Mouse (Mus musculus) liver, embryonic 14.5 days (tissue): Measurements from ENCODE around the gene Ebp. TPM values are rescaled to one million over a fixed set of nuclear protein-coding genes. Genes with fewer than 3 reads are reported as not detected.

Experiments used
- ATAC-seq: fragments of 200-750 bp; cut with Nextera tagmentation; 2 replicates; pipeline ENCODE4 v1.8.0; 2017; ENCODE audit warnings: moderate number of reproducible peaks, mild to moderate bottlenecking, moderate library complexity; ENCODE audit not compliant: insufficient read depth
- DNase-seq, 3 experiments: peaks; one replicate each; pipeline ENCODE4 v3.0.0-alpha.2; 2012 to 2013; ENCODE audit warnings: low read depth in 3 of 3, low spot score in 3 of 3
- H3K27ac ChIP-seq: fragments of 300-500 bp; sonication (generic); 2 replicates; pipeline ENCODE4 v1.5.1; 2014; ENCODE audit warnings: moderate library complexity, mild to moderate bottlenecking, control low read depth, inconsistent platforms
- H3K27me3 ChIP-seq: fragments of 300-500 bp; sonication (generic); 2 replicates; pipeline ENCODE4 v1.6.1; 2014; ENCODE audit warnings: mild to moderate bottlenecking, low read length, moderate library complexity; ENCODE audit not compliant: control insufficient read depth, insufficient read depth
- H3K36me3 ChIP-seq: fragments of 300-500 bp; sonication (generic); replicated peaks from 2 replicates; pipeline ENCODE4 v1.6.1; 2014; ENCODE audit warnings: low read depth; ENCODE audit not compliant: control insufficient read depth, insufficient read depth
- H3K4me1 ChIP-seq, 2 experiments: fragments of 200-500 bp in 1 of 2; fragments of 300-500 bp in 1 of 2; sonication (generic) in 1 of 2; replicated peaks; 2 replicates each; pipeline ENCODE4 v1.6.1; 2012 to 2014; ENCODE audit warnings: antibody characterized with exemption in 1 of 2, inconsistent platforms in 1 of 2, low read length in 1 of 2; ENCODE audit not compliant: control insufficient read depth in 2 of 2, insufficient read depth in 2 of 2
- H3K4me2 ChIP-seq: fragments of 300-500 bp; sonication (generic); 2 replicates; pipeline ENCODE4 v1.6.1; 2014; ENCODE audit warnings: low read depth, mild to moderate bottlenecking, control low read depth, moderate library complexity
- H3K4me3 ChIP-seq, 2 experiments: fragments of 200-500 bp in 1 of 2; fragments of 300-500 bp in 1 of 2; sonication (generic) in 1 of 2; 2 replicates each; pipeline ENCODE4 v1.5.1; 2012 to 2014; ENCODE audit warnings: low read depth in 2 of 2, low read length in 2 of 2, mild to moderate bottlenecking in 2 of 2, control low read depth in 1 of 2, inconsistent platforms in 1 of 2, moderate library complexity in 1 of 2; ENCODE audit not compliant: insufficient read depth in 1 of 2
- H3K9ac ChIP-seq: fragments of 300-500 bp; sonication (generic); replicated peaks from 2 replicates; pipeline ENCODE4 v1.6.1; 2014; ENCODE audit warnings: mild to moderate bottlenecking, control low read depth, moderate library complexity
- H3K9me3 ChIP-seq: fragments of 300-500 bp; sonication (generic); 2 replicates; pipeline ENCODE4 v1.6.1; 2016; ENCODE audit warnings: low read length, mixed read lengths; ENCODE audit not compliant: control insufficient read depth
- CTCF ChIP-seq: IDR thresholded peaks from 2 replicates; pipeline ENCODE4 v1.5.1; 2016; ENCODE audit warnings: antibody characterized with exemption, low read depth, control low read depth
- EP300 ChIP-seq: IDR thresholded peaks from 2 replicates; pipeline ENCODE4 v1.6.1; 2016; ENCODE audit warnings: antibody characterized with exemption, low read depth
- WGBS: fragments of 180-500 bp; shearing (Covaris S2); extraction: QIAGEN DNeasy Blood & Tissue Kit; methylation state at CpG from one replicate; pipeline ENCODE4 v1.1.7; 2014; ENCODE audit not compliant: insufficient replicate concordance; 5-methylcytosine and 5-hydroxymethylcytosine counted together
- polyA plus RNA-seq, 2 experiments: library from polyadenylated mRNA; depleted of rRNA in 1 of 2; stranded (reverse) in 1 of 2; unstranded in 1 of 2; fragments of >200 nt; fragmentation: Nextera tagmentation in 1 of 2; extraction: Ambion mirVana in 1 of 2; gene quantifications; 2 replicates each; pipeline versions ENCODE4 v1.2.1 to v1.2.3; 2012 to 2014

Gene Ebp
- polyA plus RNA-seq, 2 experiments: 29.3 to 69.6 TPM

DNA sequence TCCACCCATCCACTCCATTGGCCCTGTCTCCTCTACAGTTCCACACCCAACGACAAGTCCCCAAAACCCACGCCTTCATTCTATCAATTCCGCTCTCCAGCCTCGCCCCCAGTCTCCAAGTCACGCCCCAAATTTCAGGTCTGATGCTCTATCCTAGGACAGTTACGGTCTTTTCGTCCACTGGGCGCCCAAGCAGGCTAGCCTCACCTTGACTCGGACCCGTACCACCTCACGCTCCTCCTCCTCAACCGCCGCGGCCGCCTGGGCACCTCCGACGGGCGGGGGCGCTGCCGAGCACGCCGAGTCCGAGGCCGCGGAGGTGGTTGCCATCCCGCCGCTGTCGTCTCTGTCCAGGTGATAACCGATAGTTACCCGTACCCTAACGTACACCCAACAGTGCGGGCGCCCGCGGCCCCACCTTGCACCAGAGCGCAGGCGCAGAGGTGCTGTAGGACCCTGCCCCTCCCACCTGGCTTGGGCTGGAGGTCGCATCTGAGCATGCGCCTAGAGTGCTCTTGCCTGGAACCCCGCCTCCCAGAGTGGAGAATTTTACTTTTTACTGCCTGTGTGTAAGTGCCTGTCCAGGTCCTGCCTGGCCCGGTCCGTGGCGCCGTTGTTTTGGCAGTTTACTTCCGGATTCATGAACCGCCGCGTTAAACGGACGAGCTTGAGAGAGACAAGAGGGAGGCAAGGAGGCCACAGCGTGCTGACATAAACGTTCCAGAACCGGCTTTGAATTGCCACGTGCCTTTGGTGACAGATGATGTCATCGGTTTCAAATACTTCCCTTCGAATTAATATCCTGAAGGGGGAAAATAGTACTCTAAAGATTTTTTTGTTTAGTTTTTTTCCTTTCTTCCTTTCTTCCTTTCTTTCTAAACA lies 17.6 kb downstream of the Ebp start, which contains the start of gene Tbc1d25:
Tbc1d25 (minus strand) TSS at position 678 of the 882 bp plus-strand sequence.
- Histone ChIP-seq H3K9ac (peak within 1 kb of the TSS; percentile 78), H3K27me3 (no peaks in the 10 kb centered on the region), H3K9me3 (no peaks in the 10 kb centered on the region), H3K36me3 (no peaks in the 10 kb centered on the region), H3K27ac (peak within 1 kb of the TSS; percentile 73), H3K4me1 (peaks cover 0 to 10% of the 10 kb centered on the region in 2 experiments; a peak in 3 of 4 replicates), H3K4me3 (peak within 1 kb of the TSS; percentile 77 to 87), H3K4me2 (peak within 1 kb of the TSS; percentile 67)
- ATAC-seq (peak; percentile 94), DNase-seq (peak; percentile 70 to 83 (median 75))
- 7% methylated on average over 55 of the region's 56 CpGs for WGBS
- TF ChIP-seq EP300: no peak
- TF ChIP-seq CTCF: peak; percentile 46

DNA sequence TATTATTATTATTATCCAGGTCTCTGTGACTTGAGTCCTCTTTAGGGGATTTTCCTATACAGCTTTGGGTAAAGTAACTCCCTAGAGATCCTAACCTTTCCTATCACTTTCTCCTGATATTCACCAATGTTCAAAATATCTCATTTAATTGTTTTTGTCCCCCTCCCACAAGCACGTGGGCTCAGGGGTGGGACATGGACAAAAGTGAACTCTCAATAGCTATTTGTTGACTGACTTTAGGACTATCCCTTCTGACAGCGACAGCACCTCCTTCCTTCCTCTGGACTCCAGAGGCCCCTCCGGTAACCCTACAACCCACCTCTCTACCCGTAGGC lies 18.2 kb downstream of the Ebp start:
- WGBS: 4% methylated on average over 4 of the region's 4 CpGs
- H3K27ac ChIP-seq: peak overlapping the region; percentile 73
- no peak for TF ChIP-seq EP300
- no peak for TF ChIP-seq CTCF

DNA sequence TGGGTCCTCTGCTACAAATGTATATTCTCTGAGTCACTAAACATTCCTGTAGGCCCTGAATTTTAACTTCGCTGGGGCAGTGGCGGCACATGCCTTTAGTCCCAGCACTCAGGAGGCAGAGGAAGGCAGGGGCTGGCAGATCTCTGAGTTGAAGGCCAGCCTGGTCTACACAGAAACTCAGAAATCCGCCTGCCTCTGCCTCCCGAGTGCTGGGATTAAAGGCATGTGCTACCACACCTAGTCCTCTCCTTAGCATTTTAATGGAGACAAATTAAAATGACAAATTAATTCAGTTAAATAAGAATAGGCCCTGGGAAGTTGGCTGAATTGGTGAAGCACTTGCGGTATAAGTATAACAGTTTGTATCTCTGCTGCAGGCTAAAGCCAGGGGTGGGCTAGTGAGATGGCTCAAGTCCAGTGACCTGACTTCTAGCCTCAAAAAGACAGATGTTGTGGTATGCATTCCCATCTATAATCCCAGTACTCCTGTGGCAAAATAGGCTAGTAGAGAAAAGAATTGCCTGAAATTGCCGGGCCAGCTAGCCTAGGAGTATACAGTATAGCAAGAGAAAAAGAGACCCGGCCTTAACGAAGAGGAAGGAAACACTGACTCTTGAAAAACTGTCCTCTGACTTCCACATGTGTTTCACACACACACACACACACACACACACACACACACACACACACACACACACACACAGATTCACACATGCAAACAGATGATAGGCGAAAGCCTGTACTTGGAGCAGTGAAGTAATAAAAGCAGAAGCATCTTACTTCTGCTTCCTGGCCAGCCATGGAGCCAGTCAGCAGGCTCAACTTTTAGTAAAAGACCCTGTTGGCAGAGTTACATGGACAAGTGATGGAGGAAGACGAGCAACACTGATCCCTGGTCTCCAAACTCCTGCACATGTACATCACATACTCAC lies 25.3 kb downstream of the Ebp start:
- H3K4me2 ChIP-seq: no peak overlapping the region
- no peak overlapping the region for H3K27ac ChIP-seq
- H3K4me1 ChIP-seq: no peaks in the 10 kb centered on the region
- H3K9ac ChIP-seq: no peak overlapping the region
- DNase-seq: no peak
- TF ChIP-seq EP300: no peak
- TF ChIP-seq CTCF: no peak
- no peak overlapping the region for H3K4me3 ChIP-seq
- 68% methylated on average over 10 of the region's 10 CpGs for WGBS
- no peaks in the 10 kb centered on the region for H3K36me3 ChIP-seq
- H3K9me3 ChIP-seq: no peaks in the 10 kb centered on the region
- no peak for ATAC-seq
- H3K27me3 ChIP-seq: no peaks in the 10 kb centered on the region

More for the DNA sequence above, 18.2 kb downstream of the Ebp start:
- Histone ChIP-seq H3K36me3 (no peaks in the 10 kb centered on the region), H3K9me3 (no peaks in the 10 kb centered on the region), H3K27me3 (no peaks in the 10 kb centered on the region), H3K9ac (peak overlapping the region; percentile 78), H3K4me1 (peaks cover 0 to 10% of the 10 kb centered on the region in 2 experiments; a peak in 3 of 4 replicates), H3K4me3 (peak overlapping the region; percentile 77 to 87), H3K4me2 (peak overlapping the region; percentile 67)
- no peak for DNase-seq
- ATAC-seq: no peak

DNA sequence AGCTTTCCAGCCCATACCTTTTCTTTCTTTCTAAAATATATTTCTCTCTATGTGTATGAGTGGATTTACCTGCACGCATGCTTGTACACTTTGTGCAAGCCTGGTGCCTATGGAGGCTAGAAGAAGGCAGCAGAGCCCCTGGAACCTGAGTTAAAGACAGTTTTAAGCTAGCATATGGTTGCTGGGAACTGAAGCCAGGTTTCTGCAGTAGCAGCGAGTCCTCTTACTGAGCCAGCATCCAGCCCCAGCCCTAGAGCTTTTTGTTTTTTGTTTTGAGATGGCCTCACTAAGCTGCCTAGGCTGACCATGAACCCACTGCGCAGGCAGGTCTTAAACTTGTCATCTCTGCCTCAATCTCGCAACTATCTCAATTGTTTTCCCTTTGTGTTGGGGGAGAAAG lies 28.8 kb downstream of the Ebp start:
- DNase-seq: no peak
- Histone ChIP-seq H3K4me3 (no peak overlapping the region), H3K4me1 (no peaks in the 10 kb centered on the region), H3K27ac (no peak overlapping the region), H3K27me3 (no peaks in the 10 kb centered on the region), H3K36me3 (no peaks in the 10 kb centered on the region), H3K9ac (no peak overlapping the region), H3K9me3 (no peaks in the 10 kb centered on the region), H3K4me2 (no peak overlapping the region)
- WGBS: 87% methylated on average over 4 of the region's 4 CpGs
- no peak for ATAC-seq
- TF ChIP-seq EP300 (no peak), CTCF (no peak)

DNA sequence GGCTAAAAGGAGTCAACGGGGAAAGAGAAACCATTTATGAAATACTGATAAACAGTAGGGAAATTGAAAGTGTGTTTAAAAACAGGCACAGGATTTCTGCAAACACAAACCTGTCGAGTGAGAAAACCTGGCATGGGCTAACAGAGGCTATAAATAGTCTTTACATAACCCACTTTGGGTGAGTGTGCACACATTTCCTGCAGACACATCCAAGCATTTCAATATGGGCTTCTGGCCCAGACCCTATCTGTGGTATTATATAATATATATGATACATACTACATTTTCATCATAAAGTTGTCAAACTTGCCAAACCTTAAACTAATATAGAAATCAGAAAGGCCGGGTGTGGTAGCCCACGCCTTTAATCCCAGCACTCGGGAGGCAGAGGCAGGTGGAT lies 30.2 kb downstream of the Ebp start:
- Histone ChIP-seq H3K4me1 (no peaks in the 10 kb centered on the region), H3K9me3 (no peaks in the 10 kb centered on the region), H3K4me3 (no peak overlapping the region), H3K27ac (no peak overlapping the region), H3K4me2 (no peak overlapping the region), H3K27me3 (no peaks in the 10 kb centered on the region), H3K36me3 (no peaks in the 10 kb centered on the region), H3K9ac (no peak overlapping the region)
- no peak for ATAC-seq
- no peak for DNase-seq
- TF ChIP-seq EP300 (no peak), CTCF (no peak)
- 59% methylated on average over 5 of the region's 5 CpGs for WGBS
